8 mouse cellular contexts compared by ENCODE assay signal in genomic region chr9:63757462-63757772, GRCm38 (mm10). TPM values are rescaled to one million over a fixed set of nuclear protein-coding genes. Genes with fewer than 3 reads are reported as not detected.
DNase-seq lines count a peak whose midpoint lies in the region; ATAC-seq and TF ChIP-seq lines count a peak whose summit lies in the region.

No protein-coding gene starts in this region.

- no peak for TF ChIP-seq EP300 in liver, embryonic 14.5 days (IDR thresholded peaks at IDR 0.05; ENCODE audit: low read depth)

- no peak for ATAC-seq in forebrain, embryonic 11.5 days (replicated peaks; ENCODE audit: low FRiP score)
- ATAC-seq in liver, embryonic 14.5 days (ENCODE audit: insufficient read depth): no peak; the same call in 1 of the 2 replicates

- peak overlapping the region; percentile 80 for H3K4me3 ChIP-seq in heart, embryonic 10.5 days
- peak overlapping the region; percentile 85 for H3K4me3 ChIP-seq in forebrain, embryonic 11.5 days (ENCODE audit: low read depth, low read length)
- H3K4me3 ChIP-seq in liver, embryonic 14.5 days (ENCODE audit: insufficient read depth in 1 of 2, low read depth in 2 of 2, low read length in 2 of 2): peak overlapping the region; percentile 71 to 81

- H3K4me2 ChIP-seq in forebrain, embryonic 11.5 days (ENCODE audit: low read depth, low read length, severe bottlenecking): peak overlapping the region; percentile 90
- peak overlapping the region; percentile 89 for H3K4me2 ChIP-seq in liver, embryonic 14.5 days (ENCODE audit: low read depth)

- H3K9ac ChIP-seq in forebrain, embryonic 11.5 days (ENCODE audit: low read length): peak overlapping the region; percentile 97
- peak overlapping the region; percentile 72 for H3K9ac ChIP-seq in liver, embryonic 14.5 days (replicated peaks)

- H3K9me3 ChIP-seq in heart, embryonic 10.5 days: 0 out of 2 replicates have a peak, but pooled peaks cover 4% of the 10 kb centered on the region
- no peaks in the 10 kb centered on the region; the same call in 1 of the 2 replicates for H3K9me3 ChIP-seq in forebrain, embryonic 11.5 days (ENCODE audit: control insufficient read depth, low read length)
- peaks cover 2% of the 10 kb centered on the region; the same call in 1 of the 2 replicates for H3K9me3 ChIP-seq in liver, embryonic 14.5 days (ENCODE audit: control insufficient read depth, low read length)

- peaks cover 3% of the 10 kb centered on the region; the same call in 1 of the 2 replicates for H3K36me3 ChIP-seq in heart, embryonic 10.5 days
- H3K36me3 ChIP-seq in forebrain, embryonic 11.5 days (ENCODE audit: control insufficient read depth, insufficient read depth, low read length): no peaks in the 10 kb centered on the region
- no peaks in the 10 kb centered on the region for H3K36me3 ChIP-seq in liver, embryonic 14.5 days (replicated peaks; ENCODE audit: control insufficient read depth, insufficient read depth, low read depth)

- WGBS in heart, embryonic 10.5 days: 1% methylated on average over 26 of the region's 26 CpGs
- under 1% methylated on average over 26 of the region's 26 CpGs for WGBS in forebrain, embryonic 11.5 days
- WGBS in liver, embryonic 14.5 days (ENCODE audit: insufficient replicate concordance): 0% methylated on average over 26 of the region's 26 CpGs

- no peak for TF ChIP-seq CTCF in liver, embryonic 14.5 days (IDR thresholded peaks at IDR 0.05; ENCODE audit: low read depth)

- no peaks in the 10 kb centered on the region for H3K27me3 ChIP-seq in heart, embryonic 10.5 days (ENCODE audit: insufficient read depth, poor library complexity, severe bottlenecking)
- H3K27me3 ChIP-seq in forebrain, embryonic 11.5 days (ENCODE audit: control insufficient read depth, insufficient read depth, low read length): no peaks in the 10 kb centered on the region; the same call in 1 of the 2 replicates
- H3K27me3 ChIP-seq in liver, embryonic 14.5 days (ENCODE audit: control insufficient read depth, insufficient read depth, low read length): no peaks in the 10 kb centered on the region

- H3K27ac ChIP-seq in heart, embryonic 10.5 days: peak overlapping the region; percentile 98
- H3K27ac ChIP-seq in forebrain, embryonic 11.5 days (ENCODE audit: low read depth, low read length): peak overlapping the region; percentile 97
- peak overlapping the region; percentile 90 for H3K27ac ChIP-seq in liver, embryonic 14.5 days

- no peak for DNase-seq in heart, embryonic 10.5 days (ENCODE audit: low spot score)
- DNase-seq in heart, postnatal 4 days: no peak
- peak; percentile 64 for DNase-seq in A20 (ENCODE audit: low read depth, low spot score)
- no peak for DNase-seq in forebrain, embryonic 11.5 days (ENCODE audit: low spot score)
- no peak for DNase-seq in liver, embryonic 14.5 days (ENCODE audit: low read depth in 3 of 3, low spot score in 3 of 3)
- DNase-seq in ovary, postnatal 36 days (ENCODE audit: low spot score): no peak
- DNase-seq in adrenal gland, postnatal 10 days: no peak
- DNase-seq in adrenal gland, postnatal 4 days (ENCODE audit: low spot score in 2 of 2): no peak

- peaks cover 55% of the 10 kb centered on the region for H3K4me1 ChIP-seq in heart, embryonic 10.5 days
- H3K4me1 ChIP-seq in forebrain, embryonic 11.5 days (replicated peaks; ENCODE audit: control insufficient read depth, insufficient read depth, low read length): peaks cover 28% of the 10 kb centered on the region
- H3K4me1 ChIP-seq in liver, embryonic 14.5 days (replicated peaks; ENCODE audit: control insufficient read depth in 2 of 2, insufficient read depth in 2 of 2, low read length in 1 of 2): peaks cover 24 to 37% of the 10 kb centered on the region in 2 experiments

RNA-seq across cellular contexts. Expression of gene Smad3, which starts 0.4 kb away (rescaled TPM):
- polyA plus RNA-seq in heart, embryonic 10.5 days (2016; fragmentation: Nextera tagmentation; extraction: Ambion mirVana): 15.2 and 20.0 TPM in 2 replicates
- total RNA-seq in heart, postnatal 4 days (2021): 10 to 100 TPM; 20.7 to 20.9 TPM
- polyA plus RNA-seq in forebrain, embryonic 11.5 days (2014; fragmentation: Nextera tagmentation; extraction: Ambion mirVana): 16.6 and 17.9 TPM in 2 replicates
- 2.8 and 3.2 TPM in 2 replicates for polyA plus RNA-seq in liver, embryonic 14.5 days (2012; rRNA removed)
- polyA plus RNA-seq in liver, embryonic 14.5 days (2014; fragmentation: Nextera tagmentation; extraction: Ambion mirVana): 1.7 and 2.2 TPM in 2 replicates
- 10 to 100 TPM; 24.4 to 31.8 TPM for total RNA-seq in adrenal gland, postnatal 10 days (2021)
- 10 to 100 TPM; 39.6 to 43.5 TPM for total RNA-seq in adrenal gland, postnatal 4 days (2021)
